Mouse (Mus musculus) kidney, embryonic 14.5 days (tissue): ENCODE results near the gene Mgat4d. TPM values are rescaled to one million over a fixed set of nuclear protein-coding genes. Genes with fewer than 3 reads are reported as not detected.

Experiments used
- ATAC-seq: fragments of 200-750 bp; cut with Nextera tagmentation; 2 replicates; pipeline ENCODE4 v1.8.0; 2017; ENCODE audit warnings: moderate number of reproducible peaks, mild to moderate bottlenecking, moderate TSS enrichment, moderate library complexity; ENCODE audit not compliant: low FRiP score, low TSS enrichment
- H3K27ac ChIP-seq: fragments of 300-500 bp; sonication (generic); 2 replicates; pipeline ENCODE4 v1.5.1; 2014; ENCODE audit warnings: low read depth, mild to moderate bottlenecking, low read length, moderate library complexity, mixed read lengths
- H3K27me3 ChIP-seq: fragments of 300-500 bp; sonication (generic); 2 replicates; pipeline ENCODE4 v1.6.1; 2014; ENCODE audit warnings: mild to moderate bottlenecking, low read length; ENCODE audit not compliant: control insufficient read depth, insufficient read depth
- H3K36me3 ChIP-seq: fragments of 300-500 bp; sonication (generic); 2 replicates; pipeline ENCODE4 v1.6.1; 2014; ENCODE audit warnings: low read length, mixed read lengths; ENCODE audit not compliant: control insufficient read depth, insufficient read depth
- H3K4me1 ChIP-seq: fragments of 300-500 bp; sonication (generic); 2 replicates; pipeline ENCODE4 v1.6.1; 2014; ENCODE audit warnings: low read length, mixed read lengths; ENCODE audit not compliant: control insufficient read depth, insufficient read depth
- H3K4me2 ChIP-seq: fragments of 300-500 bp; sonication (generic); replicated peaks from 2 replicates; pipeline ENCODE4 v1.6.1; 2014; ENCODE audit warnings: low read depth, mild to moderate bottlenecking, low read length
- H3K4me3 ChIP-seq: fragments of 300-500 bp; sonication (generic); 2 replicates; pipeline ENCODE4 v1.5.1; 2014; ENCODE audit warnings: mild to moderate bottlenecking, low read length
- H3K9ac ChIP-seq: fragments of 300-500 bp; sonication (generic); 2 replicates; pipeline ENCODE4 v1.6.1; 2014; ENCODE audit warnings: low read depth, mild to moderate bottlenecking, low read length, moderate library complexity
- H3K9me3 ChIP-seq: fragments of 300-500 bp; sonication (generic); 2 replicates; pipeline ENCODE4 v1.6.1; 2016; ENCODE audit warnings: low read length; ENCODE audit not compliant: control insufficient read depth
- WGBS: fragments of 180-500 bp; shearing (Covaris S2); extraction: QIAGEN DNeasy Blood & Tissue Kit; methylation state at CpG from one replicate; pipeline ENCODE4 v1.1.7; 2014; 5-methylcytosine and 5-hydroxymethylcytosine counted together
- polyA plus RNA-seq: library from polyadenylated mRNA; unstranded; fragments of >200 nt; fragmentation: Nextera tagmentation; extraction: Ambion mirVana; gene quantifications from 2 replicates; pipeline ENCODE4 v1.2.1, GENCODE M21; 2014

Mgat4d gene
- polyA plus RNA-seq, 1 experiment from 2014 or later = not detected

DNA sequence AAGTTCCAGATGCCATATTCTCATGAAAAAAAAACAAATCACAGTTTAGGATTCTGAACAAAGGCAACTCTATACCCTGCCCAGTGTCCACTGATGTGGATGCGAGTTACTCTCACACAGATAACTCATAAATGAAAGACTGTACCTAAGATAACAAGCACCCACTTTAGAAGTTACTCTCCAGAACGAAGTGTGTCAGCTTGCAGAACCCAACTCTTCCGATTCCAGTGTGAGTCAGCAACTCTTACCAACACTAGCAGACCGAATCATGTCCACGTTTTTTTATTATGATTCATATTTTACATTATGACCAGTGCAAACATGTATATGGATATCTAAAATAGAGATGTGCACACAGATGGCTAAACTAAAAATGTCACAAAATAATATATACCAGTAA, 20.4 kb upstream of the Mgat4d start:
- Histone ChIP-seq H3K36me3 (peaks cover 8% of the 10 kb centered on the region; the same call in 1 of the 2 replicates), H3K27me3 (no peaks in the 10 kb centered on the region), H3K4me2 (no peak overlapping the region), H3K4me3 (no peak overlapping the region), H3K9me3 (no peaks in the 10 kb centered on the region), H3K27ac (no peak overlapping the region), H3K9ac (no peak overlapping the region), H3K4me1 (no peaks in the 10 kb centered on the region)
- no peak for ATAC-seq
- 93% methylated on average over 5 of the region's 5 CpGs for WGBS

DNA sequence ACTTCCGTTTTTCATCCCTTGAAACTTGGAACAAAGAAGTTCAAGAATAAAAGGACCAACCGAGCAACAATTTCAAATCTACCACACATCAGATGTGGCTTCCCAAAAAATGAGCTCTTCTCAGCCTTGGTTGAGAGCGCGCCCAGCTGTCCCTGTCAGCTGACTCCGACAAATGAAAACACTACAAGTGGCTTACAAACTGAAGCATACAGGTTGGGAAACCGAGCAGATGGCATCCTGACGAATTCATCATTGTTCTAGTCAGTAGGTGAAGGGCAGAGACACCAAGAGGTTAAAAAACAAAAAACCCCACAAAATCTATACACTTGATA, 16.7 kb upstream of the Mgat4d start:
- H3K27me3 ChIP-seq = no peaks in the 10 kb centered on the region
- no peak overlapping the region for H3K27ac ChIP-seq
- no peak for ATAC-seq
- peak overlapping the region; percentile 92 for H3K4me3 ChIP-seq
- WGBS = 11% methylated on average over 7 of the region's 7 CpGs
- H3K4me1 ChIP-seq = no peaks in the 10 kb centered on the region
- peak overlapping the region; percentile 94 for H3K4me2 ChIP-seq
- H3K9me3 ChIP-seq = no peaks in the 10 kb centered on the region
- H3K36me3 ChIP-seq = peaks cover 6% of the 10 kb centered on the region; the same call in 1 of the 2 replicates
- peak overlapping the region; percentile 81 for H3K9ac ChIP-seq

DNA sequence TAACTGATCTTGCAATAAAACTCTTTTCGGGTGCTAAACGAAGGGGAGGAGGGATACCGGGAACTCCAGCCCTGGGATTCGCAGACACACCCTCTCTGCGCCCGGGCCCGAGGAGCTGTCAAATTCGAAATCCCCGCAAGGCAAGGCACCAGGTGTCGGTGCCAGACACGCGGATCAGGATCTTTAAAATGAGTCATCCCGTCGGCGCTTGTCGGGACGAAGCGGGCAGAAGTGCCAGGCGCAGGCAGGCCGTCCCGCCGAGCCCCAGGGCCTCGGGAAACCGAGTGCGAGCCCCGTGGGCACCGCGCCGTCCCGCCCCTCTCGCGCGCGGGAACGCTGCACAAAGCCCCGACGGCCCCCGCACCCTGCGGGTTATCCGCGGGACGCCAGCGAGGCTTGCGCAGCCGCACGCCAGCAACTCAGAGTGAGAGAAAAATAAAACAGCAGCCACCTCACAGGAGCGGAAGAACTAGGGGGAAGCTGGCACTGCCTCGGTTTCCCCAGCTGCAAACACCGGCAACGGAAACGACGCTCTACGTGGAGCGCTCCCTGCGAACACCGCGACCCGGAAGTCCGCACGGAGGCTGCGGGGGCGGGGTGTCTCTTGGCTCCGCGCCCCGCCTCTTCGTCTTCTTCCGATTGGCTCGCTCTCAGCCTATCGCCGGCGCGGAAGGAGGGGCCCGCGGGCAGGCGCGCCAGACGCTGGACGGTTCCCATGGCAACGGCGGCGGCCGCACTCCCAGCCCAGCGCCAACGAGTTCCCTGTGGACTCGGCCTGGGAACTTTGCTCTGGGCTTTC, 16.2 kb upstream of the Mgat4d start, which contains the start of gene Elmod2:
Gene Elmod2 (minus strand): TSS at position 588 of the 799 bp plus-strand sequence.
- peak; percentile 100 for ATAC-seq
- WGBS = under 1% methylated on average over 79 of the region's 85 CpGs
- peak within 1 kb of the TSS; percentile 17; the same call in 1 of the 2 replicates for H3K27ac ChIP-seq

DNA sequence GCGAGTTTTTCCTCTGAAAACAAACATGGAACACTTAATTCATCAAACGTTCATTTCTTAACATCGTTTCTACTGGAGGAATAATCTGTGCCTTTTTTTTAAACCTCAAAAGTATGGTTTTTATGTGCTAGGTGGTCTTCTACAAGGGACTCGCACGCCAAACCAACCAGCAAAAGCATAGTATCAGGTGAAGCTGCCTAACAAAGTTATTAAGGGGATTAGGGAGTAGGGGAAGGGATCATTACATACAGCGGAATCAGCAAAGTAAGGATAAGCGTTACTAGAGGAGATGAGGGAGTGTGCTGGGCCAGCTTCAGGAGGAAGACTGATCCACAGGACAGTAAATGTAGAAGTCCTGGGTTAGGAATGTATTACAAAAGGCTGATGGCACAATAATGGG, 15.4 kb upstream of the Mgat4d start:
- ATAC-seq = no peak

More for the DNA sequence above, 16.2 kb upstream of the Mgat4d start, which contains the start of gene Elmod2:
- Histone ChIP-seq H3K27me3 (no peaks in the 10 kb centered on the region), H3K4me1 (no peaks in the 10 kb centered on the region), H3K4me2 (peak within 1 kb of the TSS; percentile 94), H3K9me3 (no peaks in the 10 kb centered on the region), H3K9ac (peak within 1 kb of the TSS; percentile 81), H3K4me3 (peak within 1 kb of the TSS; percentile 92), H3K36me3 (peaks cover 6% of the 10 kb centered on the region; the same call in 1 of the 2 replicates)

DNA sequence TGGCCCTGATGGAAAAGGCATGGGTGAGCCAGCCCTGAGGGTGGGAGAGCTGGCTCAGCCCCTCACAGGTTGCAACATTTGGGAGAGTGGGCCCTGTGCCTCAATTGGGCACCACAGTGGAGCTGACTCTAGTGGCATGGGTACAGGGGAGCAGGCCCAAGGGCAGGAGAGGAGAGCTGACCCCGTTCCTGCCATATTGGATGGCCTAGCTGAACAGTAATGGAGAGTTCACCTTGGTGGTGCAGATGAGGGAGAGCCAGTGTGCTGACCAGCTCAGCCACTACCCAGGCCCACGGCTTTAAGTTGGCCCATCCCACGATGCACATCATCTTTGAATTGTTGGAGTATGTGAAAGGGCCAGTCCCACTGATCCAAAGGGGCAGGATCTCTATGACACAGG, 6.2 kb upstream of the Mgat4d start:
- WGBS = 90% methylated on average over 3 of the region's 3 CpGs
- H3K4me3 ChIP-seq = no peak overlapping the region
- ATAC-seq = no peak

More for the DNA sequence above, 15.4 kb upstream of the Mgat4d start:
- WGBS = 7% methylated on average over 7 of the region's 7 CpGs
- Histone ChIP-seq H3K9me3 (no peaks in the 10 kb centered on the region), H3K9ac (peak overlapping the region; percentile 40; the same call in 1 of the 2 replicates), H3K27me3 (no peaks in the 10 kb centered on the region), H3K4me2 (peak overlapping the region; percentile 94), H3K4me1 (no peaks in the 10 kb centered on the region), H3K27ac (no peak overlapping the region), H3K36me3 (peaks cover under 1% of the 10 kb centered on the region; the same call in 1 of the 2 replicates), H3K4me3 (peak overlapping the region; percentile 92)

DNA sequence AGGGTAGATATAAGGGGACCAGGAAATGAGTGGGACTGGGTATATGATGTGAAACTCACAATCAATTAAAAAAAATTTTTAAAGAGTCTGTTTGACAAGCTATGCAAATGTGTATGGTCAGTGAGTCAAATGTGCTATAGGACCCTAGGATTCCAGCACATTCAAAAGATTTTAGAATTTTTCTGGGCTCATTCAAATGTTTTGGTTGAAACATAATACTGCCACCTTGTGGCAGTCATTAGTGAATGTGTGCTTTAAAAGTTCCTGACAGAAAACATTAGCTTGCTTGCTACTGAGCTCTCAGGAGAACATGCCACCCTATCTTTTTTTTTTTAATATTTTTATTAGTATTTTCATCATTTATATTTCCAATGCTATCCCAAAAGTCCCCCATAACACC, 5.6 kb upstream of the Mgat4d start:
- Histone ChIP-seq H3K27me3 (no peaks in the 10 kb centered on the region), H3K36me3 (no peaks in the 10 kb centered on the region), H3K9ac (no peak overlapping the region), H3K4me3 (no peak overlapping the region), H3K27ac (no peak overlapping the region), H3K9me3 (no peaks in the 10 kb centered on the region), H3K4me2 (no peak overlapping the region), H3K4me1 (no peaks in the 10 kb centered on the region)
- ATAC-seq = no peak

More for the DNA sequence above, 6.2 kb upstream of the Mgat4d start:
- no peak overlapping the region for H3K9ac ChIP-seq
- no peaks in the 10 kb centered on the region for H3K27me3 ChIP-seq
- H3K36me3 ChIP-seq = no peaks in the 10 kb centered on the region
- H3K27ac ChIP-seq = no peak overlapping the region
- H3K4me2 ChIP-seq = no peak overlapping the region
- no peaks in the 10 kb centered on the region for H3K4me1 ChIP-seq
- no peaks in the 10 kb centered on the region for H3K9me3 ChIP-seq

DNA sequence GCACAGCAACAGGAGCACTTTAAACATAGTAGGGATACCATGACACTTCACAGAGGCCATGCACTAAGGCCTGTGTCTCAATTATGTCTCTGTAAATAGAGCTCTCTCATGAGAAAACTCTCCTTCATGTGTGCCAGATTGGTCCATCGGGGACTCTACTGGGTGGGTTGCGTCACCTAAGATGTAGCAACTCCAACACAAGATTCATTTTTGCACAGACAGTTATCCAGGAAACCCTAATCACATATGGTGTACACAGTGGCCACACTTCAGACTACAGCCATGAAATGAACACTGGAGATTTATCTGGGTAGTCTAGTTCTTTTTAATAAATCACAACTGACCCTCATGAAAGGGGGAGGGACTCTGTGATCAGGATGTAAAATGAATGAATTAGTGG, 3.0 kb downstream of the Mgat4d start:
- H3K4me1 ChIP-seq = no peaks in the 10 kb centered on the region
- H3K36me3 ChIP-seq = no peaks in the 10 kb centered on the region
- no peak overlapping the region for H3K9ac ChIP-seq
- H3K27me3 ChIP-seq = no peaks in the 10 kb centered on the region
- no peak overlapping the region for H3K4me3 ChIP-seq
- no peak for ATAC-seq
- no peak overlapping the region for H3K27ac ChIP-seq
- WGBS = 90% methylated on average over 2 of the region's 2 CpGs
- no peaks in the 10 kb centered on the region for H3K9me3 ChIP-seq
- H3K4me2 ChIP-seq = no peak overlapping the region

DNA sequence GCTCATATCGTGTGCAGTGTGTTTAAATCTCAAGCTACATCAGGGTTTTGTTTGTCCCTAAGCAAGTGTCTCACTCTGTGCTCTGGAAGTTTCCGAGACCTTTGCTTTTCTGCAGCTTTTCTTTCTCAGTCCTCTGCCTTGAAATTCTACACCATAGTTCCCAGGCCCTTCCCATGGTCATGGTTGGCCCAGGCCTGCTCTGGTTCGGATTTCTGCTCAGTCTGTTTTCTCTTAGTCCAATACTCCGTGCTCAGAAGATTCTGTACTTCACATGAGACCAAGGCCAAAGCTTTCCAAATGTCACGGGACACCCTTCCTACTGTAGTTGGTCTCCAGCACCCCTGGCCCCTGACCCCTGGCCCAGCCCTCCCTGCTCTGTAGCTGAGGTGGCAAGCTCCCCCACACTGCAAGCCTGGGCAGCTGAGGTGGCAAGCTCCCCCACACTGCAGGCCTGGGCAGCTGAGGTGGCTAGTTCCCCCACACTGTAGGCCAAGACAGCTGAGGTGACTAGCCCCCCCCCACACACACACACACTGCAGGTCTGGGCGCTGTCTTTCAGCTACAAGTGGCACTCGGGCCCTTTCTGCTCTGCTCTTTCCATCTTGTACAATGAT, 15.0 kb downstream of the Mgat4d start:
- no peaks in the 10 kb centered on the region for H3K9me3 ChIP-seq
- H3K27ac ChIP-seq = no peak overlapping the region
- H3K4me2 ChIP-seq = no peak overlapping the region
- peak; percentile 82 for ATAC-seq
- no peaks in the 10 kb centered on the region for H3K27me3 ChIP-seq
- WGBS = 33% methylated on average over 7 of the region's 7 CpGs
- H3K4me1 ChIP-seq = no peaks in the 10 kb centered on the region
- no peak overlapping the region for H3K4me3 ChIP-seq
- no peaks in the 10 kb centered on the region for H3K36me3 ChIP-seq
- H3K9ac ChIP-seq = no peak overlapping the region

DNA sequence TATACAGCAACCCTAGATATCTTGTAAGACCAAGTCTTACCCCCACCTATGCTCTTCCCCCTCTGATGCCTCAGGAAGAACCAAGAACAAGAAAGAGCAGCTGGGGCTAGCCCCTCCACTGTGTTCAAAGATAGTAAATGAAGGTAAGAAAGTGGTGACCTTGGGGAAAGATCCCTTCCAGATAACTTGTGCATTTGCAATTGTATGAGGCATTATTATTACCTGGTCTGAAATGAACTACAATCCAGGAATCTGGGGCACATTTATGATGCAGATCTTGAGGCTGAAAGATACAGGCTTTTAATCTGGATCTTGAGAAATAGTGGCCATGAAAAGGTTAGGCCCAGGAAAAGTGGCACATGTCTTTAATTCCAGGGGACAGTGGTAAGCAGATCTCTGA, 29.0 kb downstream of the Mgat4d start:
- Histone ChIP-seq H3K36me3 (no peaks in the 10 kb centered on the region), H3K4me1 (no peaks in the 10 kb centered on the region), H3K27me3 (no peaks in the 10 kb centered on the region), H3K9ac (no peak overlapping the region), H3K4me3 (no peak overlapping the region), H3K4me2 (no peak overlapping the region), H3K27ac (no peak overlapping the region), H3K9me3 (no peaks in the 10 kb centered on the region)
- no peak for ATAC-seq
